Mouse (Mus musculus): Measurements from ENCODE around the gene Noxred1. TPM values are rescaled to one million over a fixed set of nuclear protein-coding genes. Genes with fewer than 3 reads are reported as not detected.

Noxred1 gene
- total and polyA plus RNA-seq, 3 experiments = 0.17 to 0.19 TPM; not detected in 1

DNA sequence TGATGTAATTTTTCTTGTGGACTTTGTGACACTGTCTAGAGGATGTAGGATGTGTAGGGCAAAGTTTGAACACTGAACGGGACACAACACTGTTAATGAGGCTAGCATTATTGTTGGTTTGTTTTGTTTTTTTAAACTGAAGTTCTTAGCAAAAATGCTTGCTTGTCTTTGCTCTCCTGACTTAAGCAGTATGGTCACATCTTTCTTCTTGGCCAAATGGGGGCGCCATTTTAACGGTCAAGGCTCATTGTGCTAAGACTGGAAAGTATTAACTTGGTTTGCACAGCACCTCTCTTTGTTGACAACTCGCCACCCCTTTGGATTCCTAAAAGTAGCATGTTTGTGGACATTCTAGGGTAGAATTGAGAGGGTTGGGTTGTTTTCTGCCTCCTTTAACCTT lies 29.1 kb upstream of the Noxred1 start:
- Histone ChIP-seq H3K36me3 (ENCODE audit: control insufficient read depth in 1 of 2, insufficient read depth in 2 of 2, low read length in 2 of 2) (peaks cover 16 to 17% of the 10 kb centered on the region in 2 experiments), H3K4me3 (ENCODE audit: control insufficient read depth in 1 of 2, insufficient read depth in 1 of 2, low read depth in 2 of 2, low read length in 2 of 2) (peak overlapping the region; percentile 74 to 90), H3K9ac (ENCODE audit: control insufficient read depth, low read depth, low read length, poor library complexity, severe bottlenecking) (peak overlapping the region; percentile 92), H3K79me2 (ENCODE audit: control insufficient read depth, insufficient read depth, low read length, poor library complexity) (peaks cover 25% of the 10 kb centered on the region), H3K27ac (ENCODE audit: control insufficient read depth, low read depth, low read length) (0 out of 2 replicates have a peak overlapping the region, but pooled peaks have one; percentile 18), H3K4me1 (ENCODE audit: control insufficient read depth in 1 of 2, insufficient read depth in 2 of 2, low read length in 2 of 2) (peaks cover 0 to 7% of the 10 kb centered on the region in 2 experiments; a peak in 3 of 4 replicates), H3K9me3 (replicated peaks; ENCODE audit: insufficient read depth, low read length) (no peaks in the 10 kb centered on the region), H3K27me3 (ENCODE audit: control insufficient read depth in 1 of 2, insufficient read depth in 2 of 2, low read length in 2 of 2) (no peaks in the 10 kb centered on the region)
- DNase-seq (ENCODE audit: low read depth, low spot score) = peak; percentile 80
- TF ChIP-seq CTCF (IDR thresholded peaks at IDR 0.05 in 2 of 3, conservative IDR thresholded peaks at IDR 0.05 in 1 of 3; ENCODE audit: control insufficient read depth in 1 of 3, insufficient read depth in 1 of 3, low read depth in 2 of 3, low read length in 3 of 3, poor library complexity in 1 of 3, severe bottlenecking in 1 of 3) = peak; percentile 38 to 70 (median 59)
- TF ChIP-seq SMC3 (IDR thresholded peaks at IDR 0.05; ENCODE audit: low read depth, low read length) = peak; percentile 48
- TF ChIP-seq TCF12 (IDR thresholded peaks at IDR 0.05; ENCODE audit: low read depth, low read length) = no peak
- TF ChIP-seq POLR2A (IDR thresholded peaks at IDR 0.05; ENCODE audit: control insufficient read depth in 1 of 2, insufficient read depth in 1 of 2, low read depth in 1 of 2, low read length in 2 of 2, poor library complexity in 1 of 2) = no peak
- peak; percentile 61; the same call in 1 of the 2 replicates for TF ChIP-seq MYB (IDR thresholded peaks at IDR 0.05; ENCODE audit: low read depth, low read length)
- 0 out of 2 replicates have a peak, but pooled peaks have one; percentile 40 for TF ChIP-seq CHD1 (IDR thresholded peaks at IDR 0.05; ENCODE audit: low read depth, low read length)
- TF ChIP-seq RAD21 (IDR thresholded peaks at IDR 0.05; ENCODE audit: low read depth, low read length) = peak; percentile 54
- TF ChIP-seq POLR2AphosphoS2 (IDR thresholded peaks at IDR 0.05; ENCODE audit: low read length) = peak; percentile 3; the same call in 1 of the 2 replicates
- no peak for TF ChIP-seq ZKSCAN1 (IDR thresholded peaks at IDR 0.05; ENCODE audit: low read depth, low read length)

DNA sequence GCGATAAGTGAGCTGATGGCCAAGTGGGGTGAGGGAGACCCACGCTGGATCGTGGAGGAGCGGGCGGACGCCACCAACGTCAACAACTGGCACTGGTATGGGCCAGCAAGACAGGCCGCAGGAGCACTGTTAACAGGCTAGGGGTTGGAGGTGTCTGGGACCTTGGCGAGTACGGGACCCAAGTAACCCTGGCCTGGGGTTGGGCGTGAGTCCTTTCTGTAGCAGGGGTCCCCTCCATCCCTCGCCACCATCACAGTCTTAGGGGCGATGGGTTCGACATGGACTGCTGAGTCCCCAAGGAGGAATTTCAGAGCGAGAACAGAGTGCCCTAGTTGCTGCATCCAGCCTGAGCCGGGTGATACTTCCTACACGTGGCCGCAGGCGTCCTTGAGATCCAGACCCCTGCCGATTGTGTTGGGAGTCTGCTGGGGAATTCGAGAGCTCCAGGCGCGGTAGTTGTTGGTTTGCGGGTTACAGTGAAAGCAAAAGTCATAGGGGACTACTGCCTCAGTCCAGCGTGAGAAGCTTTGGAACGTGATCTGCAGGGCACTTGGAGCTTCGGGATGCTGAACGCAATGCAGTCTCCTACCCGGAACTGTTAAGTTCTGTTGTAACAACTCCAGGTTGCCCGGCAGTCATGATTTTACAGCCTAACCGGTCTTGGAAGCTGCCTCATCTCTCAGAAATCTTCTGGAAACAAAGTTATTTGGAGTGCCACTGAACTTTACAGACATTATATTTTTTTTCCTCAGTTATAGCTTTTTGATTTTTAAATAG lies 28.5 kb upstream of the Noxred1 start:
- Histone ChIP-seq H3K4me1 (ENCODE audit: control insufficient read depth in 1 of 2, insufficient read depth in 2 of 2, low read length in 2 of 2) (peaks cover 0 to 7% of the 10 kb centered on the region in 2 experiments; a peak in 3 of 4 replicates), H3K36me3 (ENCODE audit: control insufficient read depth in 1 of 2, insufficient read depth in 2 of 2, low read length in 2 of 2) (peaks cover 16 to 17% of the 10 kb centered on the region in 2 experiments), H3K27ac (ENCODE audit: control insufficient read depth, low read depth, low read length) (peak overlapping the region; percentile 93), H3K9me3 (replicated peaks; ENCODE audit: insufficient read depth, low read length) (no peaks in the 10 kb centered on the region), H3K79me2 (ENCODE audit: control insufficient read depth, insufficient read depth, low read length, poor library complexity) (peaks cover 25% of the 10 kb centered on the region), H3K4me3 (ENCODE audit: control insufficient read depth in 1 of 2, insufficient read depth in 1 of 2, low read depth in 2 of 2, low read length in 2 of 2) (peak overlapping the region; percentile 74 to 90), H3K27me3 (ENCODE audit: control insufficient read depth in 1 of 2, insufficient read depth in 2 of 2, low read length in 2 of 2) (no peaks in the 10 kb centered on the region), H3K9ac (ENCODE audit: control insufficient read depth, low read depth, low read length, poor library complexity, severe bottlenecking) (peak overlapping the region; percentile 92)
- TF ChIP-seq BHLHE40 (IDR thresholded peaks at IDR 0.05; ENCODE audit: borderline replicate concordance, low read depth, low read length) (no peak), MAX (IDR thresholded peaks at IDR 0.05; ENCODE audit: low read length) (peak; percentile 69), ETS1 (IDR thresholded peaks at IDR 0.05; ENCODE audit: low read depth, low read length) (no peak), GABPA (IDR thresholded peaks at IDR 0.05; ENCODE audit: low read depth, low read length) (no peak), GATA1 (IDR thresholded peaks at IDR 0.05; ENCODE audit: low read depth, low read length) (no peak), ZNF384 (IDR thresholded peaks at IDR 0.05; ENCODE audit: low read depth, low read length) (no peak), JUND (IDR thresholded peaks at IDR 0.05; ENCODE audit: low read depth, low read length) (no peak), CTCF (IDR thresholded peaks at IDR 0.05 in 2 of 3, conservative IDR thresholded peaks at IDR 0.05 in 1 of 3; ENCODE audit: control insufficient read depth in 1 of 3, insufficient read depth in 1 of 3, low read depth in 2 of 3, low read length in 3 of 3, poor library complexity in 1 of 3, severe bottlenecking in 1 of 3) (no peak), CHD1 (IDR thresholded peaks at IDR 0.05; ENCODE audit: low read depth, low read length) (0 out of 2 replicates have a peak, but pooled peaks have one; percentile 52), MXI1 (IDR thresholded peaks at IDR 0.05; ENCODE audit: low read depth, low read length) (peak; percentile 94), NRF1 (IDR thresholded peaks at IDR 0.05; ENCODE audit: insufficient read depth, low read depth, low read length, poor library complexity, severe bottlenecking) (no peak), TAL1 (IDR thresholded peaks at IDR 0.05; ENCODE audit: low read length) (no peak), SMC3 (IDR thresholded peaks at IDR 0.05; ENCODE audit: low read depth, low read length) (0 out of 2 replicates have a peak, but pooled peaks have one; percentile 4), POLR2AphosphoS5 (IDR thresholded peaks at IDR 0.05; ENCODE audit: borderline replicate concordance, low read depth, low read length) (no peak), NELFE (IDR thresholded peaks at IDR 0.05; ENCODE audit: low read depth, low read length) (no peak), MYC (IDR thresholded peaks at IDR 0.05; ENCODE audit: low read depth, low read length) (peak; percentile 81; the same call in 1 of the 2 replicates), E2F4 (IDR thresholded peaks at IDR 0.05; ENCODE audit: borderline replicate concordance, low read depth, low read length) (no peak)
- DNase-seq (ENCODE audit: low read depth, low spot score) = peak; percentile 75
